Mouse (Mus musculus): ENCODE results near the gene S100a14. TPM values are rescaled to one million over a fixed set of nuclear protein-coding genes. Genes with fewer than 3 reads are reported as not detected.

The S100a14 gene
- total RNA-seq, 2 experiments from 2014 or later, result 0.58 TPM; not detected in 1

Other genes with a start within 250 kb of the S100a14 start
- 10 to 100 TPM; 50.0 to 64.5 TPM for gene Gatad2b, start 233.7 kb upstream of the S100a14 start, total RNA-seq (2021)
- gene Slc27a3, start 136.9 kb upstream of the S100a14 start, total RNA-seq (2021), result 100 to 1,000 TPM; 102 to 110 TPM
- gene Ints3, start 93.2 kb upstream of the S100a14 start, total RNA-seq (2021), result 10 to 100 TPM; 71.1 to 98.9 TPM
- 100 to 1,000 TPM; 241 to 269 TPM for gene Npr1, start 61.0 kb upstream of the S100a14 start, total RNA-seq (2021)
- 10 to 100 TPM; 49.3 to 53.1 TPM for gene Ilf2, start 50.7 kb upstream of the S100a14 start, total RNA-seq (2021)
- gene Snapin, start 35.8 kb upstream of the S100a14 start, total RNA-seq (2021), result 10 to 100 TPM; 57.3 to 59.8 TPM
- 100 to 1,000 TPM; 112 to 115 TPM for gene Chtop, start 17.4 kb upstream of the S100a14 start, total RNA-seq (2021)
- gene S100a1, start 12.5 kb upstream of the S100a14 start, total RNA-seq (2021), result 100 to 1,000 TPM; 141 to 298 TPM
- 10 to 100 TPM; 33.3 to 49.1 TPM for gene S100a13, start 12.4 kb upstream of the S100a14 start, total RNA-seq (2021)
- gene S100a16, start 10.4 kb downstream of the S100a14 start, total RNA-seq (2021), result 10 to 100 TPM; 52.3 to 61.9 TPM
- gene S100a3, start 33.7 kb downstream of the S100a14 start, total RNA-seq (2021), result not detected
- not detected for gene S100a2, start 63.4 kb downstream of the S100a14 start, total RNA-seq (2021)
- gene Gm42674, start 75.0 kb downstream of the S100a14 start, total RNA-seq (2021), result not detected
- 10 to 100 TPM in 1 of 2 experiments, 1 to 10 TPM in 1; 5.1 to 14.9 TPM for gene S100a4, start 76.9 kb downstream of the S100a14 start, total RNA-seq (2021)
- not detected for gene S100a5, start 81.7 kb downstream of the S100a14 start, total RNA-seq (2021)
- 100 to 1,000 TPM in 1 of 2 experiments, 10 to 100 TPM in 1; 40.3 to 108 TPM for gene S100a6, start 86.0 kb downstream of the S100a14 start, total RNA-seq (2021)
- under 1 TPM; 0.23 to 0.54 TPM for gene S100a7a, start 127.2 kb downstream of the S100a14 start, total RNA-seq (2021)
- gene S100a8, start 142.1 kb downstream of the S100a14 start, total RNA-seq (2021), result not detected
- gene S100a9, start 168.9 kb downstream of the S100a14 start, total RNA-seq (2021), result not detected
- gene Pglyrp4, start 200.1 kb downstream of the S100a14 start, total RNA-seq (2021), result not detected

All from adrenal gland, adult 18-20 months (tissue).